Mouse (Mus musculus) liver, embryonic 16.5 days (tissue): ENCODE results near the gene Ngrn. TPM values are rescaled to one million over a fixed set of nuclear protein-coding genes. Genes with fewer than 3 reads are reported as not detected.

Experiments used
- ATAC-seq: fragments of 200-750 bp; cut with Nextera tagmentation; 2 replicates; pipeline ENCODE4 v1.8.0; 2017; ENCODE audit warnings: low read depth, mild to moderate bottlenecking, moderate number of reproducible peaks, moderate library complexity
- H3K27ac ChIP-seq: fragments of 300-500 bp; sonication (generic); 2 replicates; pipeline ENCODE4 v1.5.1; 2014; ENCODE audit warnings: mild to moderate bottlenecking, low read length
- H3K27me3 ChIP-seq: fragments of 300-500 bp; sonication (generic); 2 replicates; pipeline ENCODE4 v1.6.1; 2014; ENCODE audit warnings: low read depth, low read length, mixed read lengths; ENCODE audit not compliant: control insufficient read depth, insufficient read depth
- H3K36me3 ChIP-seq: fragments of 300-500 bp; sonication (generic); 2 replicates; pipeline ENCODE4 v1.6.1; 2014; ENCODE audit warnings: mild to moderate bottlenecking; ENCODE audit not compliant: control insufficient read depth, insufficient read depth
- H3K4me1 ChIP-seq: fragments of 300-500 bp; sonication (generic); 2 replicates; pipeline ENCODE4 v1.6.1; 2014; ENCODE audit warnings: low read depth, low read length, mixed read lengths; ENCODE audit not compliant: control insufficient read depth
- H3K4me2 ChIP-seq: fragments of 300-500 bp; sonication (generic); 2 replicates; pipeline ENCODE4 v1.6.1; 2014; ENCODE audit warnings: low read depth, low read length, mixed read lengths
- H3K4me3 ChIP-seq: fragments of 300-500 bp; sonication (generic); 2 replicates; pipeline ENCODE4 v1.5.1; 2014; ENCODE audit warnings: low read depth, mild to moderate bottlenecking, low read length
- H3K9ac ChIP-seq: fragments of 300-500 bp; sonication (generic); 2 replicates; pipeline ENCODE4 v1.6.1; 2014; ENCODE audit warnings: low read depth, low read length
- H3K9me3 ChIP-seq: fragments of 300-500 bp; sonication (generic); replicated peaks from 2 replicates; pipeline ENCODE4 v1.6.1; 2016; ENCODE audit warnings: low read length; ENCODE audit not compliant: control insufficient read depth
- WGBS: fragments of 180-500 bp; shearing (Covaris S2); extraction: QIAGEN DNeasy Blood & Tissue Kit; methylation state at CpG from one replicate; pipeline ENCODE4 v1.1.7; 2014; ENCODE audit not compliant: insufficient replicate concordance; 5-methylcytosine and 5-hydroxymethylcytosine counted together
- polyA plus RNA-seq: library from polyadenylated mRNA; unstranded; fragments of >200 nt; fragmentation: Nextera tagmentation; extraction: Ambion mirVana; gene quantifications from 2 replicates; pipeline ENCODE4 v1.2.1, GENCODE M21; 2015

The Ngrn gene
- polyA plus RNA-seq, 1 experiment from 2014 or later = 26.3 TPM

DNA sequence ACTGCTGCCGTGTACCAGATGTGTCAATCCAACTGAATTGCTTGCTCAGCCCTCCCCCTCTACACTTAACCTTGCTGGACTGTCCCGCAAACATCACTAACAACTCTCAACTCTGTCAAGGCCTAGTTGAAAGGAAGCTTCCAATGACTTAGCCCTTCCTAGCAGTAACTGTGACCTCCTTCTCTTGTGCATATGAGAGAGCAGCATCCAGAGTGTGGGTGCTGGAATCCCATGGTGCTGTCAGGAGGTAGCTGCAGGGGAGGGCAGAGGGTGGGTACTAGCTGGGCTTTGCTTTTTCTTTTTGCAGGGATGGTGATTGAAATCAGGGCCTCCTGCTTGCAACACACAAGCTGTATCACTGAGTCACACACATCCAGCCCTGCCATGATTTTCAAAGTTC lies 12.4 kb downstream of the Ngrn start:
- no peaks in the 10 kb centered on the region for H3K27me3 ChIP-seq
- no peak overlapping the region for H3K27ac ChIP-seq
- H3K9me3 ChIP-seq = no peaks in the 10 kb centered on the region
- H3K4me3 ChIP-seq = no peak overlapping the region
- ATAC-seq = no peak
- H3K36me3 ChIP-seq = peaks cover 16% of the 10 kb centered on the region
- no peak overlapping the region for H3K9ac ChIP-seq
- WGBS = 70% methylated on average over 2 of the region's 2 CpGs
- no peak overlapping the region for H3K4me2 ChIP-seq
- peaks cover 18% of the 10 kb centered on the region for H3K4me1 ChIP-seq

DNA sequence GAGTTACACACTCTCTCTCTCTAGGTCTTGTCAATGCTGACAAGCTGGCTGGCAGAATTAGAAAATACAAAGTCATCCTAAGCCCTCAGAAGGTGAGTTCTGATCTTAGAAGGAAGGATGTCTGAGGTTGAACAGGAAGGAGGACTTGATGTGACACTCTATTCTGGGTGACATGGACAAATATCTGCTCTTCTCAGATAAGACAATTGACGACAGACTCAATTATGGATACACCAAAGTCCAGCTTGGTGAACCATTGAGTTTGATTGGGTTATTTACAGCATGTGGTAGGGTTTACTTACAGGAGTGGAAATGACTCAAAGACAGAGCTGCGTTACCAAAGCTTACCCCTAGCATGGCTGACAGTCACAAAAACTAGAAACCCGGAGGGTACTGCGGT lies 15.4 kb downstream of the Ngrn start:
- no peak overlapping the region for H3K4me2 ChIP-seq
- no peak for ATAC-seq
- no peak overlapping the region for H3K9ac ChIP-seq
- H3K27ac ChIP-seq = no peak overlapping the region
- peaks cover 16% of the 10 kb centered on the region for H3K36me3 ChIP-seq
- no peaks in the 10 kb centered on the region for H3K9me3 ChIP-seq
- WGBS = 52% methylated on average over 4 of the region's 4 CpGs
- no peak overlapping the region for H3K4me3 ChIP-seq
- H3K4me1 ChIP-seq = no peaks in the 10 kb centered on the region
- no peaks in the 10 kb centered on the region for H3K27me3 ChIP-seq

DNA sequence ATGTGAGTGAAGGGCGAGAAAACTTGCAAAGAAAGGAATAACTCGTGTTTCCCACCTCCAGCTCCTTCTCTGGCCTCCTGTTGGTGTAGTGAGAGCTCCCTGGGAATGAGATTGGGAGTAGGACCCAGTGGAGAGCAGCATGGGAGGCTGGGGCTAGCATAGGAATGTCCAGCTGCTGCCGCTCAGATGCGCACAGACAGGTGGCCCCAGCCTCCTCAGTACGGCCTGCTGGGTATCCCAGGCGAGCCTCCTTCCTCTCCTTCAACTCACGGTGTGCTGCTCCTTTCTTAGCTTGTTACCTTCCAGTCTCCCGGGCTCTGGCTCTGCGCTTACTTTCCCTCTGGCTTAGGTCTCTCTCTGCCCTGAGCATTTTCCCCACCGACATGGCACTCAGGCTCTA lies 19.0 kb downstream of the Ngrn start:
- 82% methylated on average over 10 of the region's 10 CpGs for WGBS
- Histone ChIP-seq H3K27me3 (no peaks in the 10 kb centered on the region), H3K9ac (no peak overlapping the region), H3K27ac (no peak overlapping the region), H3K9me3 (no peaks in the 10 kb centered on the region), H3K4me1 (peaks cover 10% of the 10 kb centered on the region), H3K4me2 (no peak overlapping the region), H3K36me3 (peaks cover 8% of the 10 kb centered on the region), H3K4me3 (no peak overlapping the region)
- ATAC-seq = no peak

DNA sequence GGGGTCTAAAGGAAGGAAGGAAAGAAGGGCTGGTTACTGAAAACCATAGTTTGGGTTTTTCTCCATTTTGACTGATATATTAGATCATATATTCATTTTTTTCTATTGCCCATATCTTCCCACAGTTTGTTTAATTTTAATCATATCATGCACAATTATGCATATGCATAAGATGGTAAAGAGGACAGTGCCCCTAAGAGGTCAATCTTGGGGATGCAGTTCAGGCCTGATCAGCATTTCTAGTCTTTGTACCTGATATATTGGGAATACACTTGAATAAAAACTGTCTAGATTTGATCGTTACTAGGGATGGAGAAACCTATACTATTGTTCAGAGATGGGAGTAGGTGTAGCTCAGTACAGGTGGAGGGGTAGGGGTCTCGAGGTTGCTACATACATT lies 20.0 kb downstream of the Ngrn start:
- Histone ChIP-seq H3K27me3 (no peaks in the 10 kb centered on the region), H3K9me3 (no peaks in the 10 kb centered on the region), H3K36me3 (peaks cover 10% of the 10 kb centered on the region), H3K27ac (no peak overlapping the region), H3K4me2 (no peak overlapping the region), H3K4me3 (no peak overlapping the region), H3K9ac (no peak overlapping the region), H3K4me1 (peaks cover 10% of the 10 kb centered on the region)
- no peak for ATAC-seq
- WGBS = 59% methylated on average over 2 of the region's 2 CpGs

- H3K27ac ChIP-seq = no peak overlapping the region
- ATAC-seq = no peak
- 75% methylated on average over 3 of the region's 3 CpGs for WGBS
- no peak overlapping the region for H3K4me3 ChIP-seq
- H3K9me3 ChIP-seq = no peaks in the 10 kb centered on the region
- H3K9ac ChIP-seq = no peak overlapping the region
- no peaks in the 10 kb centered on the region for H3K27me3 ChIP-seq
- peaks cover 8% of the 10 kb centered on the region; the same call in 1 of the 2 replicates for H3K36me3 ChIP-seq
- H3K4me1 ChIP-seq = peaks cover 11% of the 10 kb centered on the region
- H3K4me2 ChIP-seq = no peak overlapping the region
Observed at GRCm38 (mm10) chr7:80281646-80282045, 20.6 kb downstream of the Ngrn start.

DNA sequence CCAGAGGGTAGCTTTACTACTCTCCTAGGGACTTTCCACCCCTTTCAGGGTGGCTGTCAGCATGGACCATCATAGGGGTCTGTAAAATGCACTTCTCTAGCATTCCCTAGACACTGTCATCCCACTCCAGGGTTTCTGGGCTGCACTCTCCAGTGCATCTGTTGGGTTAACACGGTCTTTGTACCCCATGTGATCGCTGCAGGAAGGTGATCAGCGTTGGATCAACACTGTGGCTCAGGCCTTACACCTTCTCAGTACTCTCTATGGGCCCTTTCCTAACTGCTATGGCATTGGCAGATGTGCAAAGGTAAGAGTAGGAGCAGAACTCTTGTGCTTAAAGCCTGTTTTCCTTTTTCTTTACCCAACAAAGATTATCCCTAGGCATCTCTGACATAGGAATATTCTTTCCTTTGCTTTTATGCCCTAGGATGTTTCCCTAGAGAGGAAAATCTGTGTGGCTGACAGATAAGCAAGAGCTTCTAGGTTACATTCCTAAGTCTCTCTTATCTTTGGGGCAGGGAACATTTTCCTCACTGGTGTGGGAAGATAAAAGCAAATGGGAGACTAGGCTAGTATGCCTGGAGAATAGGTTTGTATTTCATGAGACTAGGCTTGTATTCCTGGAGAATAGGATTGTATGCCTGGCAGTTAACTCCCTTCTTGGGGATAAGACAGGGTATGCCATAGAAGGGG lies 22.4 kb downstream of the Ngrn start:
- Histone ChIP-seq H3K4me3 (no peak overlapping the region), H3K9me3 (no peaks in the 10 kb centered on the region), H3K36me3 (peaks cover 12% of the 10 kb centered on the region), H3K9ac (no peak overlapping the region), H3K27ac (0 out of 2 replicates have a peak overlapping the region, but pooled peaks have one; percentile 1), H3K4me2 (no peak overlapping the region), H3K4me1 (peaks cover 13% of the 10 kb centered on the region), H3K27me3 (no peaks in the 10 kb centered on the region)
- 61% methylated on average over 3 of the region's 3 CpGs for WGBS
- peak; percentile 80 for ATAC-seq

DNA sequence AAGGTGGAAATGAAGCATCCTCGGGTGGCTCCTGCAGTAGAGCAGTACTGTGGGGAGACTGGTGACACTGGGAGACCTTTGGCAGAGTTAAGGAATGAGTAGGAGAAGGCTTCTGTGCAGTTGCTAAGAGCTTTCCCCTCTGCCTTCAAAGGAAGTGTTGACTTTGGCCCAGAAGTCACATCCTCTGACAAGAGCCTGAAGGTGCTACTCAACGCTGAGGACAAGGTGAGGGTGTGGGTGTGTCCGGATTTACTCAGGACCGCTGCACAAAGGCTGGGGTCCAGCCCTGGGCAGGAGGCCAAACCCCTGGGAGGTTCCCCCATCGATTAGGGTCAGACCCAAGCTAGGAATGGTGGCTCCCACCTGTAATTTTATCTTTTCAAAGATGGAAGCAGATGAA lies 23.4 kb downstream of the Ngrn start:
- no peak for ATAC-seq
- Histone ChIP-seq H3K9ac (no peak overlapping the region), H3K4me1 (peaks cover 13% of the 10 kb centered on the region), H3K4me2 (no peak overlapping the region), H3K27ac (no peak overlapping the region; the same call in 1 of the 2 replicates), H3K4me3 (no peak overlapping the region), H3K9me3 (no peaks in the 10 kb centered on the region), H3K27me3 (no peaks in the 10 kb centered on the region), H3K36me3 (peaks cover 12% of the 10 kb centered on the region)
- 74% methylated on average over 5 of the region's 5 CpGs for WGBS

GRCm38 (mm10) chr7:80285725-80286124 lies 24.7 kb downstream of the Ngrn start:
- H3K4me1 ChIP-seq = peaks cover 13% of the 10 kb centered on the region
- H3K27ac ChIP-seq = no peak overlapping the region
- H3K27me3 ChIP-seq = no peaks in the 10 kb centered on the region
- no peak for ATAC-seq
- H3K4me3 ChIP-seq = no peak overlapping the region
- H3K4me2 ChIP-seq = no peak overlapping the region
- peaks cover 12% of the 10 kb centered on the region for H3K36me3 ChIP-seq
- H3K9me3 ChIP-seq = no peaks in the 10 kb centered on the region
- no peak overlapping the region for H3K9ac ChIP-seq
- 78% methylated on average over 6 of the region's 6 CpGs for WGBS

GRCm38 (mm10) chr7:80287736-80288135 lies 26.7 kb downstream of the Ngrn start:
- peaks cover 12% of the 10 kb centered on the region for H3K36me3 ChIP-seq
- no peak overlapping the region for H3K4me3 ChIP-seq
- H3K27me3 ChIP-seq = no peaks in the 10 kb centered on the region
- no peaks in the 10 kb centered on the region for H3K9me3 ChIP-seq
- 75% methylated on average over 10 of the region's 10 CpGs for WGBS
- no peak overlapping the region for H3K4me2 ChIP-seq
- peaks cover 20% of the 10 kb centered on the region for H3K4me1 ChIP-seq
- no peak overlapping the region for H3K27ac ChIP-seq
- H3K9ac ChIP-seq = no peak overlapping the region
- ATAC-seq = no peak
